Mouse (Mus musculus) thymus, adult 18-20 months (tissue): Measurements from ENCODE around the gene Akap5.

ENCODE experiments used
- DNase-seq, 2 experiments: peaks; one replicate each; pipeline ENCODE4 v3.0.0; 2022; ENCODE audit warnings: mixed read lengths in 2 of 2

Akap5 gene

GRCm38 (mm10) chr12:76311951-76312350 is 12.7 kb upstream of the Akap5 start:
- no peak for DNase-seq

DNA sequence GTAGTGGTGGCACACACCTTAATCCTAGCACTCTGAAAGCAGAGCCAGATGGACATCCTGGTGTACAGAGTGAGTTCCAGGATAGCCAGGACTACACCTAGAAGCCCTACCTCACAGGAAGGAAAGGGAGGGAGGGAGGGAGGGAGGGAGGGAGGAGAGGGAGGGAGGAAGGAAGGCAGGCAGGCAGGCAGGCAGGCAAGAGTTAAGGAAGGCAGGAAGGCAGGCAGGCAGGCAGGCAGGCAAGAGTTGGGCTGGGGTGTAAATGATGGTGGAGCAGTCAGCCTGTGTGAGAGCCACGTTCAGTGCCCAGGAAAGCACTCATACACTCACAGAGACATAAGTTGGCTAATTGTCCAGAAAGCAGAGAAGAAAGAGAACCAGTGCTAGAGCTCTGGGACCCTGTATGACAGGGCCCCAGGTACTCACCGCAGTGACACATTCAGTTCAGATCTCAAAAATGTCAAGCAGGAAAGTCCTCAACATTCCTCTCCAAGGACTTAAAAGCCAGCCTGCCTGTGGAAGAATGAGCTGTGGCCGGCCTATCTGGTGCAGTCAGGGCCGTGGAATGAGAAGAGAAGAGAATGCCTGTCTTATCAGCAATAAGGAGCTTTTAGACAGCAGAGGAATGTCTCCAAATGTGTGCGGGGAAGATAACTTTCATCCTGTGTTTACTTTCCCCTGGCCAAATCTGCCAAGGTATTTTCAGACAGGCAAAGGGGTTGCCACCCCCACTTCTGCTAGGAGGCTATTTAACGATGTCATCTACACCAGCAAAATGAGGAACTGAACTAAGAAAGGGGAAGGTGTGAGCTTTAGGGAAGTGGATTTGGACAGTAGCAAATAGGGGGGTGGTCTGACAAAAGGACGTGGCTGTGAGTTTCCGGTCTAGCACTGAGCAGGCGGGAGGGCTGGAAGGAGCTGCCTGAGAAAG is 6.1 kb upstream of the Akap5 start:
- no peak for DNase-seq

GRCm38 (mm10) chr12:76326437-76327220 is 1.9 kb downstream of the Akap5 start:
- DNase-seq = no peak

GRCm38 (mm10) chr12:76328567-76329354 is 4.1 kb downstream of the Akap5 start:
- no peak for DNase-seq

DNA sequence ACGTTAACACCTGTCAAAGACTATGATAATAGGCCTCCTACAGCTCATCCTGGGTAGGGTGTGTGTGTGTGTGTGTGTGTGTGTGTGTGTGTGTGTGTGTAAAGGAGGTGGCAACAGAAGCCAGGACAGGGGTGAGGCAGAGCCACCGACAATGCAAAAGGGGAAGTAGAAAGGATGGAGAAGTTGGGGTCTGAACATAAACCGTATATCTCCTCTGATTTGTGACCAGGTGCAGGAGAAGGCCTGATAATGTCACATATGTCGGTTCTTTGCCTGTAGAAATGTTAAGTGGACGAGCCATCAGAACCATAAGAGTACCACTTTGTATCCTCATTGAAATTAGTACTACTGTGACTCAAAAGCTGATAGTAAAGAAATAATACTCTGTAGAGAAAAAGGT is 9.0 kb downstream of the Akap5 start:
- DNase-seq = no peak

DNA sequence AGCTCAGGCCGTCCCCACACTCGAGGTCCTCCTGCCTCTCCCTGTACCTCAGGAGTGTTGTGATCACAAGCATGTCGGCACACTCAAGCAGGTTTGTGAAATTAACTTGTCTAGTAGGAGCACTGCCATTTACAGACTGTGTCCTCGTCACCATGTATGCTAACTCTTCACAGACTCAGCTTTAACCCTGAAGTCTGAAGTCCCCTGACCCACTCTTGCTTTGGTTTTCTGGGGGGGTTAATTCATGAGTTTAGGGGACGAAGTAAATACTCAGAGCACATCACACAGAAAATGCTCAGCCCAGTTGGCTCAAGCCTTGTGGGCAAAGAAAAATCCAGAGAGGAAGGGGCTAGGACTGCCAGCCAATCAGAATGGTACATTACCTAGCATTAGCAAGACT is 10.9 kb downstream of the Akap5 start:
- no peak for DNase-seq

DNA sequence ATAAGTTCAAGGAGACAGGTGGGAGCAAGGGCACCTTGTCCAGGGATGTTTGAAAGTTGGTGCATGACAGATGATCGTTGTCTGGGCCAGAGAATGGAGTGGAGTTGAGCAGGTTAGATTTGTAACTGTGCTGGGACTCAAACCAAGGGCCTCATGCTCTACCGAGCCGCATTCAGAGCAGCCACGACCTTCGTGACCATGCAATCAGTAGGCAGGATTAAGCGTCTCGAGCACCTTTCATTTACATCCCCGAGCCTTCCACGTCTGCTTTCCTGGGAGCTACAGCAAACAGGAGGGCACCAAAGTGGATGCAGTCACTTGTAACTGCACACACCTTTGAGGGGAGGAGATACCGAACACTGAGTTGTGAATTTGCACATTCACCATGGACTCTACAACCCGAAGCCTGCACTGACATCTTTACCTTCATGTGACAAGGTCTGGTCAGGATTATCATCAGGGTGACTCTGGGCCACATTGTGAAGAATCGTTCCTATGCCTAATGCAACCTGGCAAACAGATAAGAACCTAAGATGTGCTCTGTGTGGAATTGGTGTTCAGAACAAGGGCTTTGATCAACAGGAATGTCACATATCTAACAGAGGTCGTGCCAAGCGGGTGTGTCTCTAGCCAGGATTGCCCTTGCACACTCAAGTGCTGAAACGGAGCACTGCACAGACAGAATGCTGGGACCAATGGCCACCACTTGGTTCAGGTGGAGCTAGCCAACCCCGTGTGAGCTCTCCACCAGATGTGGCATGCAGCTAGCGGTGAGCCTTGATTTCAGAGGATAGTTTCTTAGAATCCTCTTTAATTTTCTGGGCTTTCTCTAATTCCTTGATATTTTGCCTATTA is 11.6 kb downstream of the Akap5 start:
- DNase-seq = no peak

GRCm38 (mm10) chr12:76341080-76341479 is 16.4 kb downstream of the Akap5 start:
- no peak for DNase-seq

DNA sequence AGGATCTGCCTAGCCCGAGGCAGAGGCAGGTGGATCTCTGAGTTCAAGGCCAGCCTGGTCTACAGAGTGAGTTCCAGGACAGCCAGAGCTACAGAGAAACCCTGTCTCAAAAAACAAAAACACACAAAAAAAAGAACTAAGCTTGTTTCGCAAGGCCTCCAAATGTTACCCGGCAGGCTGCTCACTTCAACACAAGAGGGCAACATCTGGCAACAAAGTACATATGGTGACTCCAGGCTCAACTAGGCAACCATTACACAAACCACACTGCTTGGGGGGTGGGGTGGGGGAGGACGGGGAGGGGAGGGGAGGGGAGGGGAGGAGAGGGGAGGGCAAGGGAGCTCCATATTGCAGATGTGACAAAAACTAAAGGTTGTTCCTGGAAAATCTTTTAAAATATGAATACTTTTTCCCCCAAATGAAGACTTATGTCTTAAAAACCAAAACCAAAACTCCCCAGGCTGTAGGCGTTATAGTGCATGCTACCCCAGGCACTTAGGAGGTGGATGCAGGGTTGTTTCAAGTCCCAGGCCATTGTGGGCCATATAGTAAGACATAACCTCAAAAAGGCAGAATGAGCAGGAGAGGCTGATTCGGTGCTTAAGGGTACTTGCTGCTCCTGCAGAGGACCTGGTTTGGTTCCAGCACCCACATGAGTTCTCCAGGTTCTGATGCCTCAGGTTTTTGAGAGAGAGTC is 21.2 kb downstream of the Akap5 start:
- DNase-seq = peak in 1 of 2 experiments; percentile 30

DNA sequence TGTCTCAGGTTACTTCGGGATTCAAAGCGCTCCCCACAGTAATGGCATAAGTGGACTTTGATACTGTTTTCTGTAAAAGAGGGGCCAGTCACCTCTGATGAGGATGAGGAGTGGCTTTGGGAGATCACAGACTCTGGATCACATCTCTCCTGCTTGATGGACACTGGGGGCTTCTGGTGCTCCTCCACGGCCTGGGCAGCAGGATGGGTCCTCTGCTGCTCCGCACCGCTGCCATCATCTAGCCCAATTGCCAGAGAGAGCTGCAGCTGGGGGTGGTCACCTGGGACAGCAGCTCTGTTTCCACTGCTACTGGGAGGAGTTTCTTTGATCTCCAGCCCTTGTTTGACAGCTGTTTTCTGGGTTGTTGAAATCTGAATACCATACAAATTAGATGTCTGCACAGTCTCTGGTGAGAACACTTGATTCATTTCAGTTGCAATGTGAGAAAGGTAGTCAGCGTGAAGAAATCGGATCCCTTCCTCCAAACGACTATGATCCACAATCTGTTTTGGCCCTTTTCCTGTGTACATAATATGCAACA is 25.1 kb downstream of the Akap5 start:
- DNase-seq = no peak

- no peak for DNase-seq
Measured at GRCm38 (mm10) chr12:76360868-76361267, 36.2 kb downstream of the Akap5 start.

DNA sequence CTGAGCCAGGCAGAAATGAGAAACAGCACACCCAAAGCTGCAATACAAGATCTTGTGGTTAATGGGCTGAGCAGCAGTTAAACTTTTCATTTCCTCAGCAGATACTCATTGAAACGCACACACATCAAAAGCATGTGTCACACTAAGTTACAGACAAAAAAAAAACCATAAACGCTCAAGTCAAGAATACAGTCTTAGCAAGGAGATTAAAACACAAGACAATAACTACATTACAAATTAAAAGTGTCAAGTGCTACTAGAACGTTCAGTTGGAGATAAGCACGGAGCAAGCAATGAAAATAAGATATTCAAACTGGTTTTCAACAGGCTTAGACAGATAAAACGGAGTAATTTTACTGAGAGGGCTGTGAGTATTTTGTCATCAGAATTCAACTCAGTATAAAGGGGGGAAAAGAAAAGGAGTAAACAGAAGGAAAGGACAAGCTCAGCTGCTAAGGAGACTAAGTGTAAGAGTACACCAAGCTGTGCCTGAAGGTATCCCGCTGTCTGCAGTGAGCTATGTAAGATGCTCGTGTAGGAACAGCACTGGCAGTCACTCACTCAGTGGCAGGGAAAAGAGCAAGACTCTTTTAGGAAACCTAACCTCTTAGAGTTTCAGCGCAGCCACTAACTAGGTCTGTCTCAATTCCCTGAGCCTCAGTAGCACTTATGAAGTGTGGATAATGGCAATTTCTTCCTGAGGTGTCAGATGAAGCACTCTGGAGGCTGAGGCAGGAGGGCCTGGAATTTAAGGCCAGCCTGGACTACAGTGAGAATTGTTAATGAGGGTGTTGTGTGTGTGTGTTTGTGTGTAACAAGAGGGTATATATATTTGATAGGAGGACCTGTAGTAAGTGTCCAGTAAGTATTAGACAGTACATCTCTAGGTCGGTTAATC is 37.0 kb downstream of the Akap5 start:
- no peak for DNase-seq

DNA sequence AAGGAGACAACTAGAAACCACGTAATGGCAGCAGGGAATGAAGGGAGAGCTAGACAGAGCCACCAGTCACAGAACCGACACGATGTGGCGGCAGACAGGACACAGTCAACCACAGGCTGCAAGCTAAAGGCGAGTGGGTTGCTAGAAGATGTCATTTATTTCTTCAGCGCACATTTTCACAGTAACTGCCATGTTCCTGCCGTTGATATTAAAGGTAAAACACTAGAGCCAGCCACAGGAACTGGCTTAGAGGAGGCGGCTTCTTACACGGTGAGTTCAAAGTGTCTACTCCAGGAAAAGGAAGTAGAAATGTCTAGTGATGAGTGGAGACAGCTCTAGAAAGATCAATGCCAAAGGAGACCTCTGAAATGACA is 37.6 kb downstream of the Akap5 start:
- no peak for DNase-seq

- DNase-seq = no peak
Measured at GRCm38 (mm10) chr12:76366276-76366675, 41.6 kb downstream of the Akap5 start.

GRCm38 (mm10) chr12:76367096-76367995 is 42.7 kb downstream of the Akap5 start:
- DNase-seq = no peak

DNA sequence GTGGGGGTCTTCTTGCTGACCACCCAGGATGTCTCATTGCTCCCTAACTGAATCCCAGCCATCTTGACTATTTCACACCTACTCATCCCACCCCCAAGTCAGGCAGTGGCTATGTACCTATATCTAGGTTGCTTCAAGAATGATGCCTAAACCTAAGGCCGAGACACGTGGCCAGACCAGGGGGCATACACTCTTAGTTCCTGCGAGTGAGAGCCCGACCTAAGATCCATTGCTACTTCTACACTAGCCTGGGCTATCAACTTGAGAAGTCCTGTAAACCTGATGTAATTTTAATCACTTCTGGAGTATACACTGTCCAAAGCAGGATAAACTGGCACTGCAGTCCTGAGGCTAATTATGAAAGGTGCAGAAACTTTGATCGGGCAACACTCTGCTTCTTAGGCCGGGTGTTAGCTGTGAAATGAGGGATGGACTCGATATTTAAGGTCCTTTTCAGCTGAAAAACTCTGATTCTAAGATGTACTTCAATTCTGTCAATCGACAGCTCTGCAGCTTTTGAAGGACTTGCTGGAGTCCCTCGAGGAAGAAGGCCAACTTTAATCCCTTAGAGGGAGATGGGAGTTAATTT is 43.6 kb downstream of the Akap5 start:
- DNase-seq = no peak

DNA sequence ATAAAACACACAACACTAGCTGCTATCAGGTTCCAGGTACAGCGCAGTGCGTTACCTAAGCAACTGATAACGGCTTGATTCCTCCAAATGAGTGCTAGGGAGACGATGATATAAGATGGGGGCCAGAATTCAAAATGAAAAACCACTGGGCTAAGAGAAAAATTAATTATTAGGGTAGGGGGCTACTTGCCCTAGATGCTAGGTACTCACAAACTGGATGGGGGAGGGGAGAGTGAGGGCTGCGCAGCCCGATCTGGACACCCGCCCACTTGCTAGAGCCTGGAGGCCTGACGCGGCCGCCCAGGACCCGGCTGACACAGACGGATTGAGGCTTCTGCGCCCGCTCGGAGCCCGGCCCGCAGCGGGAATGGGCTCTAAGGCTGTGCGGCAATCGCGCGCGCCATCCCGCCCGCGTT is 44.1 kb downstream of the Akap5 start:
- no peak for DNase-seq

DNA sequence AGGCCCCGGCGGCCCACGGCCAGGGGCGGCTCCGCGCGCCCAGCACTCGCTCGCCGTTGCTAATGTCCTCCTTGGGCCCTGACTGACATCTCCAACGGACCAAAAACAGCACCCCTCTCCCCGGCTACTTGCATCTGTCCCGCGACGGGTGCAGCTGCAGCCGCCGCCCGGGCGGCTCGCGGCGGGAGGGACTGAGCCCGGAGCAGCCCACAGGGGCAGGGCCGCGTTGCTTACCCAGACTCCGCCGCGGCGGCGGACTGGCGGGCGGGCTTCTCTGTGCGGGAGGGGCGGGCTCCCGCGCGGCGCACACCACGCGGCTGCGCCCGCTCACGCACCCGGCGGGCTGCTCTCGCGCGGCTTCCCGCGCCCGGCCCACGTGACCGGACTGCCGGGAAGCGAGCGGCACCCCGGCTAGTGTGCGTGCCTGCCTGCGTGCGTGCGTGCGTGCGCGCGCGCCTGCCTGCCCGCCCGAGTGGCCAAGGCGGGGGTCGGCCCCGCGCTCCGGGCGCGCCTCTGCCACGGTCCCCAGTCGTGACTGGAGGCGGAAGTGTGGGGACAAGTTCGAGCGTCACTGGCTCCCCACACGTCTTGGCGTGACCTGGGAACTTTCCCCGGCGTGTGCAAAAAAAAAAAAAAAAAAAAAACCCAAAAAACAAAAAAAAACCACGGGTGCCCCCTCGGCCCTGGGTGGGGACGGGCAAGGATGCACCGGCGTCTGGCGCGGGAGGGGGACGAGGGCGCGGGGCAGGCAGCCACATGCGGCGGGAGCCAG is 44.7 kb downstream of the Akap5 start, which contains the start of gene Zbtb25:
Gene Zbtb25 (minus strand): TSS at position 397 of the 772 bp plus-strand sequence.
- peak; percentile 61 to 72 for DNase-seq
